Mouse (Mus musculus) limb, embryonic 13.5 days (tissue): ENCODE measurements at regions not wholly inside any gene's neighbourhood (a gene's known extent, or its start where the extent isn't known, plus 50 kb on each side); places are given as distances from the start of the nearest gene placed in this dataset.

Experiments
- ATAC-seq: fragments of 200-750 bp; cut with Nextera tagmentation; 2 replicates; pipeline ENCODE4 v1.8.0; 2017; ENCODE audit warnings: low read depth, moderate number of reproducible peaks, moderate TSS enrichment; ENCODE audit not compliant: low FRiP score
- H3K27ac ChIP-seq: fragments of 300-500 bp; sonication (generic); 2 replicates; pipeline ENCODE4 v1.5.1; 2015; ENCODE audit warnings: inconsistent platforms, mild to moderate bottlenecking, moderate library complexity
- H3K27me3 ChIP-seq: fragments of 300-500 bp; sonication (generic); 2 replicates; pipeline ENCODE4 v1.6.1; 2015; ENCODE audit warnings: mild to moderate bottlenecking, inconsistent platforms
- H3K36me3 ChIP-seq: fragments of 300-500 bp; sonication (generic); 2 replicates; pipeline ENCODE4 v1.6.1; 2015; ENCODE audit warnings: inconsistent platforms, mild to moderate bottlenecking, moderate library complexity
- H3K4me1 ChIP-seq: fragments of 300-500 bp; sonication (generic); 2 replicates; pipeline ENCODE4 v1.6.1; 2015; ENCODE audit warnings: inconsistent platforms
- H3K4me2 ChIP-seq: fragments of 300-500 bp; sonication (generic); replicated peaks from 2 replicates; pipeline ENCODE4 v1.6.1; 2015; ENCODE audit warnings: inconsistent platforms, mild to moderate bottlenecking, moderate library complexity
- H3K4me3 ChIP-seq: fragments of 300-500 bp; sonication (generic); 2 replicates; pipeline ENCODE4 v1.5.1; 2015; ENCODE audit warnings: moderate library complexity, mild to moderate bottlenecking, inconsistent platforms
- H3K9ac ChIP-seq: fragments of 300-500 bp; sonication (generic); 2 replicates; pipeline ENCODE4 v1.6.1; 2015; ENCODE audit warnings: mild to moderate bottlenecking, inconsistent platforms
- H3K9me3 ChIP-seq: fragments of 300-500 bp; sonication (generic); 2 replicates; pipeline ENCODE4 v1.6.1; 2016; ENCODE audit warnings: inconsistent platforms
- WGBS: fragments of 180-500 bp; shearing (Covaris S2); methylation state at CpG from one replicate; pipeline ENCODE4 v1.1.7; 2015; 5-methylcytosine and 5-hydroxymethylcytosine counted together

GRCm38 (mm10) chr11:24257741-24258140, 179.9 kb downstream of the Bcl11a start:
- H3K9ac ChIP-seq = no peak overlapping the region
- no peak overlapping the region for H3K27ac ChIP-seq
- H3K36me3 ChIP-seq = no peaks in the 10 kb centered on the region
- peaks cover 14% of the 10 kb centered on the region for H3K4me1 ChIP-seq
- no peak overlapping the region for H3K4me3 ChIP-seq
- H3K9me3 ChIP-seq = no peaks in the 10 kb centered on the region
- H3K4me2 ChIP-seq = no peak overlapping the region
- 0 out of 2 replicates have a peak, but pooled peaks cover 2% of the 10 kb centered on the region for H3K27me3 ChIP-seq
- ATAC-seq = no peak

DNA sequence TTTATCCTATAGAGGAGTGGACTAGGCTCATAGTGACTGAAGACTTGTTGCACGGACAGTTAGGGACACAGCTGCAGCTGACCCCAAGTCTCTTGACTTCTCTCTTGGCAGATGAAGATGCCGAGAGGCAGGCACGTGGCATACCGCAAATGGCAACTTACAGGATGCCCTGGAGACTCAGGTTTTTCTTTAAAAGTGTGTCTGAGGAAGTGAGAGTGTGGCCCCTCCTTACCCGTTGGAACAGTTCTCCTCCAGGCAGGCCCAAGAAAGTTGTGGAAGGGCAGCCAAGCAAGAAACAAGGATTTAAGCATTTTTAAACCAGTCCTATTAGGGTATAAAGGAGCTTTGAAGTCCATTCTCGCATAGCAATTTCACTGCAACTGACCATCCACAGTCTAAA, 180.5 kb downstream of the Bcl11a start:
- Histone ChIP-seq H3K9me3 (no peaks in the 10 kb centered on the region), H3K4me1 (peaks cover 14% of the 10 kb centered on the region), H3K36me3 (no peaks in the 10 kb centered on the region), H3K27ac (no peak overlapping the region), H3K9ac (no peak overlapping the region), H3K4me2 (no peak overlapping the region), H3K27me3 (no peaks in the 10 kb centered on the region), H3K4me3 (no peak overlapping the region)
- 76% methylated on average over 6 of the region's 6 CpGs for WGBS
- no peak for ATAC-seq

GRCm38 (mm10) chr11:24259668-24260067, 181.8 kb downstream of the Bcl11a start:
- WGBS = 42% methylated on average over 2 of the region's 2 CpGs

DNA sequence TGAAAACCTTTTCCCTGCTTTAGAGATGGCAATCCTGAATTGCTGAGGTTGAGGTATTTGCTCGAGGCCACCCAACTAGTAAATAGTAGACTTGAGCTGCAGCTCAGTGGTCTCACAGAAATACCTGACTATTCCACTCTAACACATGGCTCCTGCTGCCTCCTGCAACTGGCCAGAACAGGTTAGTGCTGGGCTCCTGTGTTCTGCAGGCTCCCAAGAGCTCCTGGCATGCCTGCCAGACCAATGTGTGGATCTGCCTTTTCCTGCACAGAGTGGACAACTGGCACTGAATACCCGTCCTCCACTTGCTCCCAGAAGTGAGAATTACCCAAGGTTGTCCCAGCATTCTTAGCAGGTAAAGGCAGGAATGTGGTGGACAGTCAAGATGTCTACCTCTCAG, 191.2 kb downstream of the Bcl11a start:
- H3K4me2 ChIP-seq = no peak overlapping the region
- no peak overlapping the region for H3K9ac ChIP-seq
- no peaks in the 10 kb centered on the region for H3K4me1 ChIP-seq
- H3K27ac ChIP-seq = no peak overlapping the region
- WGBS = 58% methylated on average over 2 of the region's 2 CpGs
- H3K27me3 ChIP-seq = no peaks in the 10 kb centered on the region
- no peaks in the 10 kb centered on the region for H3K9me3 ChIP-seq
- H3K36me3 ChIP-seq = no peaks in the 10 kb centered on the region
- no peak overlapping the region for H3K4me3 ChIP-seq
- ATAC-seq = no peak

More at GRCm38 (mm10) chr11:24259668-24260067, 181.8 kb downstream of the Bcl11a start:
- Histone ChIP-seq H3K9me3 (no peaks in the 10 kb centered on the region), H3K9ac (no peak overlapping the region), H3K36me3 (no peaks in the 10 kb centered on the region), H3K27me3 (no peaks in the 10 kb centered on the region), H3K27ac (no peak overlapping the region), H3K4me3 (no peak overlapping the region), H3K4me2 (no peak overlapping the region), H3K4me1 (peaks cover 11% of the 10 kb centered on the region)
- no peak for ATAC-seq

GRCm38 (mm10) chr11:24281628-24282027, 203.8 kb downstream of the Bcl11a start:
- Histone ChIP-seq H3K27ac (no peak overlapping the region), H3K4me1 (peaks cover 25% of the 10 kb centered on the region), H3K36me3 (no peaks in the 10 kb centered on the region), H3K4me2 (no peak overlapping the region), H3K4me3 (no peak overlapping the region), H3K27me3 (peaks cover 26% of the 10 kb centered on the region), H3K9me3 (no peaks in the 10 kb centered on the region), H3K9ac (no peak overlapping the region)
- no peak for ATAC-seq
- 85% methylated on average over 5 of the region's 5 CpGs for WGBS

DNA sequence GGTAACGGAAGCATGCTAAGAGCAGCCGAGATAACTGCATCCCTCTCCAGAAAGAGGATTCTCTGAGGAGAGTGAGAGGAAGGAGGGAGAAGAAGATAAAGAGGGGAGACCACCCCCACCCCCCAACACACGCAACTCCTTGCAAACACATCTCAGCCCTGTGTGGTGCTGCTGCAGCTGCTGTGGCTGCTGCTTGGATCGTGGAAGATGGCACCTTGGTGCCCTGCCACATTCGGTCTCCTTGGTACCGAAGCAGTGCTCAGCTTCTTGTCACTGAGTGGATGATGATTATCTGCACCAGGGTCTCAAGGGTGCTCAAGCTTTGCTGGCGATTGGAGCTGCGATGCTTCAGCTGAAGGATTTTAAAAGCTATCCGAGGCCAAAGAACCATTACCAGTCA, 204.7 kb downstream of the Bcl11a start:
- Histone ChIP-seq H3K27ac (no peak overlapping the region), H3K9me3 (no peaks in the 10 kb centered on the region), H3K36me3 (no peaks in the 10 kb centered on the region), H3K4me3 (no peak overlapping the region), H3K4me1 (peaks cover 29% of the 10 kb centered on the region), H3K27me3 (peaks cover 28% of the 10 kb centered on the region), H3K9ac (no peak overlapping the region), H3K4me2 (peak overlapping the region; percentile 30; the same call in 1 of the 2 replicates)
- WGBS = 38% methylated on average over 9 of the region's 9 CpGs
- no peak for ATAC-seq

- no peak overlapping the region for H3K9ac ChIP-seq
- peaks cover 32% of the 10 kb centered on the region for H3K27me3 ChIP-seq
- H3K36me3 ChIP-seq = no peaks in the 10 kb centered on the region
- ATAC-seq = 0 out of 2 replicates have a peak, but pooled peaks have one; percentile 36
- 17% methylated on average over 18 of the region's 18 CpGs for WGBS
- H3K4me3 ChIP-seq = no peak overlapping the region
- no peak overlapping the region; the same call in 1 of the 2 replicates for H3K4me2 ChIP-seq
- H3K9me3 ChIP-seq = no peaks in the 10 kb centered on the region
- H3K27ac ChIP-seq = no peak overlapping the region
- peaks cover 29% of the 10 kb centered on the region for H3K4me1 ChIP-seq
Measured at GRCm38 (mm10) chr11:24286129-24287108, 208.6 kb downstream of the Bcl11a start.

DNA sequence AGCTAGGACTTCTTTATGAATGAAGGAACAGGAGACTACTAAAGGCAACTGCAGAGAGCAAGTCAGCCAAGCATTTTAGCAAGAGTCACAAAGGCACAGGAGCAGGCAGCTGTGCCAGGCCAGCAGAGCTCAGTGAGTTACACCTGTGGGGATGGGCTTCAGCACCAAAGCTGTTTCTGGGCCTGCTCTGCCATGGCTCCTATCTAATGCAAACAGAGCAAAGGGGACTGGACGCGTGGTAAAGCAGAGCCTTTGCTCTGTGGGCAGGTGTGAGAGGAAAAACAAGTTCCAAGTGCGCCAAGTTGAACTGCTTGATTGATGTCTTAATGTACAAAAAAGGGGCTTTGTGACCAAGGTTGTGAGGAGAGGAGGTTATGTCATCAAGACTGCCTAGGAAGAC, 215.4 kb downstream of the Bcl11a start:
- no peak overlapping the region for H3K4me2 ChIP-seq
- WGBS = 75% methylated on average over 3 of the region's 3 CpGs

GRCm38 (mm10) chr11:24293860-24294531, 216.1 kb downstream of the Bcl11a start:
- WGBS = 64% methylated on average over 7 of the region's 7 CpGs
- ATAC-seq = no peak
- H3K9me3 ChIP-seq = no peaks in the 10 kb centered on the region
- H3K4me1 ChIP-seq = peaks cover 43% of the 10 kb centered on the region
- no peak overlapping the region for H3K4me3 ChIP-seq
- H3K36me3 ChIP-seq = no peaks in the 10 kb centered on the region
- H3K27ac ChIP-seq = no peak overlapping the region
- no peak overlapping the region for H3K4me2 ChIP-seq
- 0 out of 2 replicates have a peak, but pooled peaks cover 5% of the 10 kb centered on the region for H3K27me3 ChIP-seq
- H3K9ac ChIP-seq = no peak overlapping the region

More for the DNA sequence above, 215.4 kb downstream of the Bcl11a start:
- Histone ChIP-seq H3K4me3 (no peak overlapping the region), H3K9me3 (no peaks in the 10 kb centered on the region), H3K9ac (no peak overlapping the region), H3K4me1 (peaks cover 38% of the 10 kb centered on the region), H3K27ac (no peak overlapping the region), H3K36me3 (no peaks in the 10 kb centered on the region), H3K27me3 (0 out of 2 replicates have a peak, but pooled peaks cover 5% of the 10 kb centered on the region)
- no peak for ATAC-seq

DNA sequence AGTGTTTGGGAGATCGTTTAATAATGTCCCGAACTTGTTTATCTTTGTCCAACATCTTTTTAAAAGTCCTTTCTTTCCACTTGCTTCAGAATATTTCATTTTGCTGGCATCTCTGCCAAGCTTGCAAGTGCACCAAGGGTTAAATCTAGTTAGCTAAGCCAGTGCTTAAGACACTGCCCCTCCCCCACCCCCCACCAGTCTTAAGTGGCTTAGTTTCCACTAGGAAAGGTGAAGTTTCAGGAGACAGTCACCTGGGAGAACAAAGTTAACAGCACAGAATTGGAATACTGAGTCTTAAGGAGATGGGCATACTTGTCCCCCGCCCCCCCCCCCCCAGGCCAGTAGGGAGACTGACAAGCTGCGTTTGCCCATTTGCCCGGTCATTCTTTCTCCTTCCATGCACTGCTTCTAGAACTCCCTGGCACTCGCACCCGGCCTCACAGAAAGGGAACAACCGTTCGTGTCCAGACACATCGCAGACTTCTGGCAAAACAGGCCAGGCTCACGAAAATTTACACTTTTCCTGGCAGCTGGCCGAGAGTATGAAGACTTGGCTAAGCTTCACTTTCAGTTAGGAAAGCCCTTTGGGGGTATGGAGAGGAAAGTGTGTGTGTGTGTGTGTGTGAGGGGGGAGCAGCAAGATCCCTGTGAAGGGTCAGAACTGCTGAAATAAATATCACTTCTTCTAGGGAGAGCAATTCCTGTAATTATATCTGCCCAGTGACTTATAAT, 219.2 kb downstream of the Bcl11a start:
- no peak overlapping the region for H3K4me3 ChIP-seq
- H3K36me3 ChIP-seq = no peaks in the 10 kb centered on the region
- H3K9me3 ChIP-seq = no peaks in the 10 kb centered on the region
- no peak overlapping the region for H3K9ac ChIP-seq
- peak; percentile 83 for ATAC-seq
- H3K27ac ChIP-seq = peak overlapping the region; percentile 72
- 10% methylated on average over 12 of the region's 12 CpGs for WGBS
- peaks cover 51% of the 10 kb centered on the region for H3K4me1 ChIP-seq
- no peaks in the 10 kb centered on the region for H3K27me3 ChIP-seq
- peak overlapping the region; percentile 42 for H3K4me2 ChIP-seq

DNA sequence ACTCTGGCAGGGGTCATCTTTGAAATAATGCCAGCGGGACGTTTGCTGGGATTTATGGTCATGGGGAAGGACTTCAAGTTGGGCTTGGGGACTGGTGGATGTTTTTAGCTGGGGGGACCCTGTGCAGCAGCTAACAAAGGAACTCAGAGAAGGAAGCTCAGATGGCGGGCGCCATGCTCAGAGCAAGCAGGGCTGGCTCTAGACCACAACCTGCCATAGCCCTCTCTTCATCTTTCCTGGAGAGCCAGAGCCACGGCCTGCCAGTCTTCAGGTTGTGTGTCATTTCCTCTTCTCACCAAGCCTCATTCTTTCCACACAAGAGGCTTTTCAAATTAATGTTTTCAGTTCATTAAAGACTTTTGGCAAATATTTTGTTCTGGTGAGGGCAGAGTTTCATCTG, 219.9 kb downstream of the Bcl11a start:
- ATAC-seq = peak; percentile 26; the same call in 1 of the 2 replicates
- Histone ChIP-seq H3K27me3 (no peaks in the 10 kb centered on the region), H3K9ac (no peak overlapping the region), H3K4me1 (peaks cover 48% of the 10 kb centered on the region), H3K4me2 (peak overlapping the region; percentile 42), H3K27ac (peak overlapping the region; percentile 72), H3K36me3 (no peaks in the 10 kb centered on the region), H3K4me3 (no peak overlapping the region), H3K9me3 (no peaks in the 10 kb centered on the region)
- WGBS = 42% methylated on average over 5 of the region's 5 CpGs
